Mouse (Mus musculus) cerebellum, adult (tissue): Measurements from ENCODE around the gene Tcta.
A peak's percentile ranks its signal among the peaks of the same experiment; 100 is the strongest.
"Not testable (repeated sequence)": the region's sequence is repeated elsewhere in the genome, so short reads cannot be mapped to it uniquely, and the experiment has no call there.

Experiments
- ATAC-seq: cut with Nextera tagmentation; 2 replicates; pipeline ENCODE4 v1.9.2; 2017; ENCODE audit warnings: mild to moderate bottlenecking, moderate library complexity, mixed read lengths; ENCODE audit not compliant: insufficient number of reproducible peaks, low FRiP score, low TSS enrichment

Gene Tcta

DNA sequence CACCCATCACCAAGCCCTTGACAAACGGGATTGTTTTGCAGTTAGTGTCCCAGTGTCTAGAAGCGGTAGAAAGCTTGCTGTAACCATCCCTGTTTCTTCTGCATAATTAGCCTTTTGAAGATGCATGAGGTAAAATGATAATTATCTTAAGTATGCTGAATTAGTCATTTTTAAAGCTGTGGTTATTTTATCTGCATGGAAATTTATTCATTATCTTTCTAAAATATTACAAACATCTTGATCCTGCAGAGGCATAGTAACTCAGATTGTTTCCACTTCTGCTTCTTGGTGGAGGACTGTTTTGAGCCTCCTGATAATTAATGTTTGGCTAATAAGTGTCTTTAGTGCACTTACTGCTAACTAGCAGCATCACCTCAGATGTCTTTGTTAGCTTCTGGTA lies 12.5 kb upstream of the Tcta start:
- ATAC-seq, result no peak

GRCm38 (mm10) chr9:108317572-108317971 lies 11.6 kb upstream of the Tcta start:
- ATAC-seq, result no peak

DNA sequence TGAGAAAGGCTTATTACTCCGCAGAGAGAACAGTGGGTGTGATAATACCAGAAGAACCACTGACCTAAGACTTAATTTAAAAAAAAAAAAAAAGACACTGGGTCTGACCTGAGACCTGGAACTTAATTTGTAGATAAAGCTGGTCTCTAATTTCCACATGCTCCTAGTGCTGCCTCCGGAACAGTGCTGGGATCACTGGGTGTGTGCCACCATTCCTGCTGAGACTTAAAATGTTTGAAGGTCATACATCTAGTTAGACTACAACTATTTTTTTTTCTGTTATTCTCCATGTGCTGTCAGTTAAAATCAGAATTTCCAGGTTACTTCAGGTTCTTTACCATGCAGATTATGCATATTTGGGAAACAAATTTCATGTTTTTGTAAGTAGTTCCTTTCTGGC lies 2.2 kb upstream of the Tcta start:
- ATAC-seq, result no peak

DNA sequence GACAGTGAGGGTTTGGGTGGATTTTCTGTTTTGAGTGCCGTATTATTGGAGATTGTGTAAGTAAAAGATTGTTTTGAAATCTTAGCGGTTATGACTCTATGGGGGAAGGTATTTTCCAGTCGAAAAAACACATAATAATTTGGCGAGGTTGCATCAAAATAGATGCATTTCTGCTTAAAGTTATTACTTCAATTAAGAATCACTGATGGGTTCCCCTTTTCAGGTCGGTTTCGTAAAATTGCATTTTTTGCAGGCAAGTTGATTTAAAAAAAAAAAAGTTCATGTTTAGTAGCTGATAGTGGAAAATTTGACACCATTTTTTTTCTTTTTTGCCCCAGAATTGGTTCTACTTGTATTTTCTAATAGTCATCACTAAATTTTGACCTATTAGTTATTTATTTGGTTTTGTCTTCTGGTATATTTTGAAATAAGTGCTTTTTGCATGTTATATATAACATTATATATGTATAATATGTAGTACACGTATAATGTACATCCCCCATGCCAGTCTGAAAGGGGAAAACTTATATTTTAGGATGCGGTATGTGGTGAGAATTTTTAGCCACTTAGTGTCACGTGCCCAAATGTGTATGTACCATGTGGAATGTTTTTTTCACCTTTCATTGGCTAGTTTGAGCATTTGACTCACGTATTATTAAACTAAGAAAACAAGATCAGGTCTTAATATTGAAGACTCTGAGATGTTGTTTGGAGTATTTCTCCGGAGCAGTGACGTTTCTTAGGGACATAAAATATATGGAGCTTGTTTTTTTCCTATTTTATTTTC lies 1.3 kb upstream of the Tcta start:
- no peak for ATAC-seq

DNA sequence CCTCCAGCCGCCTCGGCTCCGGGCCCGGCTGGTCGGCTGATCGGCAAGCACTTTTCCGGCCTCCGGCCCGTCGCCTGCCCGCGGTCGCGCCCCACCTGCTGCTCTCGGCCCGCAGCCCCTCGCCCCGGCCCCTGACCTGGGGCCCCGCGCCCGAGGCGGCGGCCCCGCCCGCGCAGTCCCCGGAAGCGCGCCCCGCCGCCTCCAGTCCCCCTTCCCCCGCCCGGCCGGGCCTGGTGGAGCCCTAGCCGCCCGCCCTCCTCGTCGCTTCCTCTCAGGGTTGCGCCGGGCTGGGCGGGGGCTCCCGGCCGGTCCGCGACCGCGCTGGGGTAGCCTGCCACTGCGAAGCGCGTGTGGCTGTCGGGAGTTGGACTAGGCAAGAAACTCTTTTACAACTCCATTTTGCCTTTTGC lies 616 bp upstream of the Tcta start:
- peak; percentile 31; the same call in 1 of the 2 replicates for ATAC-seq

DNA sequence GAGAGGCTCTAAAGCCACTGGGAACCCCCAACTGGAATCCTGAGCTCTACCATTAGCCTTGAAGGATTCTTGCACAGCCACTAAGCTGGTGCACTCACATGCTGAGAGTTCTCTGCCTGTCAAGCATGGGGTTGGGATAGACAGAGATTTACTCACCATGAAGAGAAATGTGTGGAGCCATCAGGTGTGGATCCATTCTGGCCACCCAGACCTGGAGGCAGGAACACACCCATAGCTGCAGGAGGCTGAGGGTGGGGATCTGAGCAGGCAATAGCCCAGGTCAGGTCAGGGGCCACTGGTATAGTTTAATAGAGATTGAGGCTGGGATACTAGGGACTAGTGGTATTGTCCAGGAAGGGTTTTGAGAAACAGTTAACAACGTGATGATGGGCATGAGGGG lies 790 bp downstream of the Tcta start:
- no peak for ATAC-seq

DNA sequence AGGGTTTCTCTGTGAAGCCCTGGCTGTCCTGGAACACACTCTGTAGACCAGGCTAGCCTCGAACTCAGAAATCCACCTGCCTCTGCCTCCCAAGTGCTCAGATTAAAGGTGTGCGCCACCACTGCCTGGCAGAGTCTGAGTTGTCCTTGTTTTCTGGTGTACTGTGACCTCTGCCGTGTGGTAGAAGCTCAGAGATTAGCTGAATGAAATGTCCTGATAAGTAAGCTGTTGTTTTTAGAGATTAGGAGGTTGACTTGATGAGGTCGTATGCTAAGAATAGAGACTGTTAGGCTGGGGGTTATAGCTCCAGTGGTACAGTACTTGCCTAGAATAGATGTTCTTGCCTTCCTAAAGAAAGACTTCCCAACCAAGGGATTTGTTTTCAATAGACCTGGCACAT lies 1.2 kb downstream of the Tcta start:
- no peak for ATAC-seq

GRCm38 (mm10) chr9:108301853-108302252 lies 4.1 kb downstream of the Tcta start:
- ATAC-seq, result no peak

- ATAC-seq, result peak; percentile 58; the same call in 1 of the 2 replicates
Observed at GRCm38 (mm10) chr9:108296453-108297355, 9.3 kb downstream of the Tcta start, which contains the start of gene Amt. Gene Amt (plus strand): TSS chr9:108296853.

DNA sequence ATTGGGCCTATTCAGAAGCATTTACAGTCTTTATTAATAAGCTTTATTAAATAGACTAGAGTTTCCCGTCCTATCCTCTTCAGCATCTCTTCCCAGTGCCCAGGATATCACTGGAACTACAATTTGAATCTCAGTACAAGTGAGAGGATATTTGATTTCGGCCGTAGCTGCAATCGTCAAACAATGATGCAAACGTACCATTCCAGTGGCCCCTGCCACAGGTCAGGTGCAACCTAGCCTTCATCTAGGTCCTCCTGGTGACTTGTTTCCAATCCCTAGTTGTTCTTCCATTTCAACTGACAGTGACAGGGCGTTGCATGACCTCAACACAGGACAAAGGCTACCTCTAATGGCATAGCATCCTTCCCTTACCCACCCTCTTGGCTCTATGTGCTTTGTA lies 15.2 kb downstream of the Tcta start:
- no peak for ATAC-seq

DNA sequence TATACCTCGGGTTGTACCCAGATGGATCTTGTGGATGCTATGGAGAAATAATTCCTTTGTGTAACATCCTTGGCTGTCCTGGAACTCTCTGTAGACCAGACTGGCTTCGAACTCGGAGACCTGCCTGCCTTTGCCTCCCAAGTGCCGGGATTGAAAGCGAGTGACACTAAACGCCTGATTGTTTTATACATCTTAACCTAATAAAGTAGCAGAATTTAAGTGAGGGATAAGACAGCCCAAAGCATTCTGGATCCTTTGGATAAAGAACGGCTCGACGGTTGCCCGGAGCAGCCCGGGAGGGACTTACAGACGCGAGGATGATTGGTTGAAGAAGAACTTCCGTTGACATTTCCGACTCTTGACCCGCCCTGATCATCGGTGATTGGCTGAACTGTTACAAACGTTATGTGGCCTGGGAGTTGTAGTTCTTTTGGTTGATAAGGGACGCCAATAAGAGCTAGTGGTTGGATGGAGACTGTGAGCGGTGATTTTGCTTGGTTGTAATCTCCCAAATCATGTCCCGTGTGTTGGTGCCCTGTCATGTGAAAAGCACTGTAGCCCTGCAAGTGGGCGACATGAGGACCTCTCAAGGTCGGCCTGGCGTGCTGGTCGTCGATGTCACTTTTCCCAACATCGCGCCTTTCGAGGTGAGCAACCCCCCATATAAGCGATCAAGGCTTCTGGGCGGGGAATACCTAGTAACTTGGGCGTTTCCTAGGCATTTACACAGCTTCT lies 15.8 kb downstream of the Tcta start, which contains the start of gene Nicn1:
Gene Nicn1, plus strand, starts transcription at position 414 of the 735 bp plus-strand sequence.
- ATAC-seq, result peak; percentile 100

- ATAC-seq, result no peak
Observed at GRCm38 (mm10) chr9:108289347-108289746, 16.6 kb downstream of the Tcta start.

GRCm38 (mm10) chr9:108287526-108288238 lies 18.3 kb downstream of the Tcta start:
- not testable (repeated sequence) for ATAC-seq

- ATAC-seq, result peak; percentile 75; the same call in 1 of the 2 replicates
Observed at GRCm38 (mm10) chr9:108284410-108284809, 21.6 kb downstream of the Tcta start.

GRCm38 (mm10) chr9:108280071-108280828 lies 25.7 kb downstream of the Tcta start:
- ATAC-seq, result no peak

- ATAC-seq, result no peak
Observed at GRCm38 (mm10) chr9:108278697-108279450, 27.1 kb downstream of the Tcta start.

DNA sequence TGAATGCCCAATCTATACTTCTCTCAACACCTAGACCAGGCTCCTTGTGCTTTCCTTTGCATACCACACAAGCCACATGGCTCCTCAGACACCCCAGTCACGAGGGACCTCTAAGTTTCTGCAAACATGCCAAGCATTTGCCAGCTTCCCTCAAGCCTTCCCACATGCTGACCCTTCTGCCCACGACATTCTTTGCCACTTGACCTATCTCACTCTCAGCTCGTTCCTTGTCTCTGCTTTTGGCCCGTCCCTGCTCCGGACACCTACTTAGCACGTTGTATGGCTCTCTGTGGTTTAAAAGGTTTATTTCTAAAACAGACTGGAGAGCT lies 30.7 kb downstream of the Tcta start:
- ATAC-seq, result no peak

GRCm38 (mm10) chr9:108274476-108275330 lies 31.3 kb downstream of the Tcta start:
- ATAC-seq, result no peak
